Mouse (Mus musculus) adrenal gland, adult (tissue): ENCODE measurements at regions not wholly inside any gene's neighbourhood (a gene's known extent, or its start where the extent isn't known, plus 50 kb on each side); places are given as distances from the start of the nearest gene placed in this dataset.
A peak's percentile ranks its signal among the peaks of the same experiment; 100 is the strongest.

Experiments used
- DNase-seq, 2 experiments: peaks; one replicate each; pipeline ENCODE4 v3.0.0; 2022 to 2023; ENCODE audit warnings: low spot score in 1 of 2; ENCODE audit not compliant: inconsistent age in 2 of 2

DNA sequence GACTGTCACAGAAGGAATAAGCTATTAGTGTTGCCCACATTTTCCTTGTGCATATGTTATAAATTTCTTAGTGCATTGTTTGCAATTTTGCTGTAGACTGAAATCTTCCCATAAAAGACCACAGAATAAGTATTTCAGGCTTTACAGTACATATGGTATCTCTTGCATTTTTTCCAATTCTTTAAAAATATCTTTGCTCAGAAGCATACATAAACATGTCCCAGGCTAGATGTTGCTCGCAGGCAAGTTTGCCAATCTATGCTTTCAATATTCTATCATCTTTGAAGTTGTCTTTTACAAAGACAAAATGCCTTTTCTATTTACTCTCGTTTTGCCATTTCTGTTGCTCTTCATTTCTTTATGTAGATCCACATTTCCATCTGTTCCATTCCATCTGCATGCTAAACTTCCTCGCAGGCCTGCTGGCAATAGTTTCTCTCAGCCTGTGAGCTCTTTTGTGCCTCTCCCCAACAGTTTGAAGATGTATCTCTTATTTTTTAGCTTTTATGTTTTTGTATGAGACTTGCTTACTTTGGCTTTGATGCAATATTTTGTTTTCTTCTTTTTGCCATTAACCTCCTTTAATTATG lies 120.0 kb upstream of the Cdr1 start:
- DNase-seq, result no peak

DNA sequence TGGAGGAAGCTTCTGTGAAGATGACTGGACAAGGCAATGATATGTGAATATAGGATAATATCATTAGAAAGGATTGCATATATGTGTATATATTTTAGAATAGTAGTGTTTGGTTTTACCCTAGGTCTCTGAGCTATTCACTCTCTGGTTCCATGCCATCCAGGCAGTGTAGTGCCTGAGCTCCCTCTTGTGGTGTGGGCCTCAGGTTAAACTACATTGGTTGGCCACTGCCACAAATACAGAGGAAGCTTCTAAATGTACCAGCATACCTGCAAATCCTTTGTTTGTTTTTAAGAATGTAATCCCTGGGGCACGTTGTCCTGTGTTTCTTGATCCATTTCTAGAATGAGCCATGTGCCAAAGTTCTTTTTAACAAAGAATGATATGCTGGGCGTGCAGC lies 119.1 kb upstream of the Cdr1 start:
- peak in 1 of 2 experiments; percentile 17 for DNase-seq
